Mouse (Mus musculus) Patski (cell line): ENCODE results near the gene Slc12a4. TPM values are rescaled to one million over a fixed set of nuclear protein-coding genes. Genes with fewer than 3 reads are reported as not detected.
A peak's percentile ranks its signal among the peaks of the same experiment; 100 is the strongest.

Experiments
- ATAC-seq: fragments of 100-300 bp; one replicate; pipeline ENCODE4 v1.8.0; 2021
- CTCF ChIA-PET: fragments of 350-600 bp; sonication (Branson Sonifier 250); formaldehyde crosslinking; loops from one replicate; lab custom pipeline; 2022; ENCODE audit warnings: inconsistent platforms; lab: Charles Lee
- POLR2A ChIA-PET: fragments of 350-600 bp; sonication (Branson Sonifier 250); formaldehyde crosslinking; loops from one replicate; lab custom pipeline; 2022; ENCODE audit warnings: antibody characterized with exemption, inconsistent platforms; lab: Charles Lee
- DNase-seq: peaks from one replicate; pipeline ENCODE4 v3.0.0-alpha.2; 2011; ENCODE audit warnings: low read depth, low spot score
- H3K27me3 ChIP-seq: fragments of 371-371 bp; one replicate; pipeline ENCODE4 v1.5.1; 2021
- CTCF ChIP-seq: fragments of 100-300 bp; IDR thresholded peaks from one replicate; pipeline ENCODE4 v1.5.1; 2021
- in situ Hi-C: fragments of 300-500 bp; cut with MboI; formaldehyde crosslinking; loops from 3 replicates; pipeline ENCODE4 v1.11.1; 2018; ENCODE audit warnings: low pct_unique_long_range_greater_than_20kb, mixed read lengths
- polyA plus RNA-seq: library from polyadenylated mRNA; unstranded; gene quantifications from one replicate; pipeline ENCODE4 v1.2.3, GENCODE M21; 2021

The Slc12a4 gene
- polyA plus RNA-seq, 1 experiment from 2014 or later: 76.0 TPM

DNA sequence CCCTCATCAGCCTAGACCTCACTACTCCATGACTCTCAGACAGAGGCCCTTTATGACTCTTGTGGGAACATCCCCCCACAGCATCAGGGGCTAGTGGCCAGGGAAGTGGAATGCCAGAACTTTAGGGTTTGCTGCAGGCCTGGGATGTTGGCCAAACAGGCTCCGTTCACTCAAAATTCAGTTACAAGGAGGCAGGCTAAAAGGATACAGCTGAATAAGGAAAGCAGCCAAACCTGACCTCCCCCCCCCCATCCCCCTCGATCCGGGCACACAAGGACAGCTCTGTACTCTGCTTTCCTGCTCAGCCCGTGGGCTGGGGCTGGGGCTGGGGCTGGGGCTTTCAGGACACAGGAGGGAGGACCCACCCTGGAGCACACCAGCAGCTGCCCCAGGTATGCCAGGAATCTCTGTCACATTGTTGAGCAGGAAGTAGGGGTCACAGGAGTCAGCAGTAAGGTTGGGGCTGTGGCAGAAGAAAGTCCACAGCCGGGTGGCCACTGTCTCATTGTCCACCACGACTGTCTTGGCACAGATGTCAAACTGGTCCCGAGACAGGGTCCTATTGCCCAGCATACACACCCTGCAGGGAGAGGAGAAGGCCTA lies 14.7 kb downstream of the Slc12a4 start:
- ChIA-PET POLR2A (no interaction called here), CTCF (no interaction called here)
- no peak for TF ChIP-seq CTCF
- no peak for DNase-seq
- no peak for ATAC-seq
- in situ Hi-C loops: no loop called here
- H3K27me3 ChIP-seq: no peaks in the 10 kb centered on the region

DNA sequence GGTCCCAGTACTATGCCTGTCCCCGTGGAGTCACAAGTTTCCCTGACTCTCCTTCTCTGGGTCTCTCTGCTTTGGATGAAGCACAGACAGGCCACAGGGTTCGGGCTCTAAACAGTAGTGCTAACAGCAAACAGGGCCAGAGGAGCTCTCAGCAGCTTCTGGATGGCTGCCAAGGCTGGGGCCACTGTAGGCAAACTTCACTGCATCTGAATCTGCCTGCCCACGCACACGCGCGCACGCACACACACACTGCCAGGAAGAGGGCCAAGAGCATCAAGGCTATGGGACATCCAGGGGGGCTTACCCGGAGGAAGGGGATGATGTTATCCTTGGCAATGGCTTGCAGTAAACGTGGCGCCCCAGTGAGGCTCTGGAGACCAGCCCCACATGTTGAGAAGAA lies 16.5 kb downstream of the Slc12a4 start:
- POLR2A ChIA-PET: no interaction called here
- ATAC-seq (no peak), DNase-seq (no peak)
- in situ Hi-C loops: no loop called here
- no peak for TF ChIP-seq CTCF
- H3K27me3 ChIP-seq: no peaks in the 10 kb centered on the region
- CTCF ChIA-PET: interaction anchor here (1.4 kb wide), 1 partner anchor 19 kb away, joined by 3 read pairs; no protein-coding TSS in a partner anchor

DNA sequence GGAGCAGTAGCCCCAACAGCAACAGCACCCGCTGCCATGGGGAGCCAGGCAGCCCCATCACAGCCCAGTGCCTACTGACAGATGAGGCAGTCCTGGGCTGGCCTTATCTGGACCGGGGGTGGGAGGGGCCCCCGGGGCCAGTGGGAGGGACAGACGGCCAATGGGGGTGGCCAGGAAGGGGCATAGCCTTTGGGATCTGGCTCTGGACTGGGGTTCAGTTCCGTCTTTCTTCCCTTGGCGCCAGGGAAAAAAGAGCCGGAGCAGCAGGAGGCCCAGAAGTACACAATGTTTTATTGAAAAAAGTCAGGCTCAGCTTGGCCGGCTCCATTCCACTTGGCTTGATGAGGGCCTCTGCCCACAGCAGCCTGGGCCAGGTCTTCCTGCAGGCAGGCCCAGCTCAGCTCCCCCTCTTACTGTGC lies 22.6 kb downstream of the Slc12a4 start, which contains the start of gene Lcat:
Gene Lcat, minus strand, starts transcription at position 62 of the 419 bp plus-strand sequence.
- in situ Hi-C loops: no loop called here
- POLR2A ChIA-PET: no interaction called here
- H3K27me3 ChIP-seq: no peaks in the 10 kb centered on the region
- no peak for TF ChIP-seq CTCF
- CTCF ChIA-PET: interaction anchor here (1.3 kb wide), 1 partner anchor 12 kb away, joined by 4 read pairs; no protein-coding TSS in a partner anchor
- ATAC-seq: no peak
- no peak for DNase-seq

DNA sequence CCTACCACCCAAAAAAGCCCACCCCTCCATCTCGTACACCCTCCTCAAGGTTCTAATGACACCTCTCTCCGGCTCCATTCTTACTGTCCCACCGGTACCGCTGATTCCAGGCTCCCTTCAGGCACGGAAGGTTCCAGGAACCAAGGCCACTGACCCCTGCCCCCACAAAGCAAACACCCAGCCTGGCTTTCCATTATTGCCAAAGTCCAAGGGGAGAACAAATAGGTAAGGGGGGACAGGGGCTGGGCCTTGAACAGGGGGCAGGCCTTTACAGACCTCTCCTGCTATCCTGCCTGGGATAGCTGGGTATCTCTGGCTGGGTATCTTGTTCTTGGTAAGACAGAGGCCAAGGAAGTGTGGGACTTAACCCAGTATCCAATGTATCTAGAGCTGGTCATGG lies 23.4 kb downstream of the Slc12a4 start:
- DNase-seq: no peak
- ATAC-seq: no peak
- ChIA-PET POLR2A (no interaction called here), CTCF (interaction anchor here (1.3 kb wide), 1 partner anchor 13 kb away, joined by 4 read pairs; no protein-coding TSS in a partner anchor)
- TF ChIP-seq CTCF: no peak
- H3K27me3 ChIP-seq: no peaks in the 10 kb centered on the region
- in situ Hi-C loops: no loop called here

DNA sequence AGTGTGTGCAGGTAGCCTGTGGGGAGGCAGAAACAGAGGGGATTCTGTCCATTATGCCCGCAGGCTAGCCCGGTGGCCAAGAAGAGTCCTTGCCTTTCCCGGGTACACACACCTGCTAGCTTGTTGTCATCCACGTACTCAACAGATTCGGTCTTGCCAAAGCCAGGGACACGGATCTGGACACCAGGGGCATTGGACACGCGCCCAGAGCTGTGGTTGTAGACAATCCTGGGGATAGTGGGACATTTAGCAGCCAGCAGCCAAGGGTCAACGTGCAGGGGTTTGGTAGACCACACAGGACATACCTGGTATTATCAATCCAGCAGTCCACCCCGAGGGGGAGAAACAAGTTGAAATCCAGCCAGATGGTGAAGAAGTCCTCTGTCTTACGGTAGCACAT lies 23.9 kb downstream of the Slc12a4 start:
- CTCF ChIA-PET: interaction anchor here (1.3 kb wide), 1 partner anchor 13 kb away, joined by 4 read pairs; no protein-coding TSS in a partner anchor
- H3K27me3 ChIP-seq: no peaks in the 10 kb centered on the region
- DNase-seq: no peak
- no peak for TF ChIP-seq CTCF
- POLR2A ChIA-PET: no interaction called here
- ATAC-seq: no peak
- in situ Hi-C loops: no loop called here

DNA sequence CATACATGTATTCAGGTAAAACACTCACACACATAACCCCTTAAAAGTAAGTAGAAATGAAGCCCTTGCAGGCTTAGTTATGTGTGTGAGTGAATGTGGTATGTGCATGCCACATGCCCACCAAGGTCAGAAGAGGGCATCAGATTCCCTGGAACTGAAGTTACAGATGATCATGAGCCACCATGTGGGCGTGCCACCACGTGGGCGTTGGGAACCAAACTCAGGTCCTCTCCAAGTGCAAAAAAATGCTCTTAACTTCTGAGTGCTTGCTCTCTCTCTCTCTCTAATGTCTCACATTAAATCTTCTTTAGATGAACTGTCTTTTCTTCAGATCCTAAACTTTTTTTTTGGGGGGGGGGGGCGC lies 27.6 kb downstream of the Slc12a4 start, which contains the start of gene Psmb10:
Gene Psmb10, minus strand, starts transcription at position 139 of the 364 bp plus-strand sequence.
- no peak for TF ChIP-seq CTCF
- no peak for DNase-seq
- POLR2A ChIA-PET: interaction anchor here (0.6 to 1.0 kb wide), 5 partner anchors 9 to 341 kb away, joined by 3 to 6 read pairs (median 3); no protein-coding TSS in a partner anchor
- CTCF ChIA-PET: interaction anchor here (0.6 to 1.0 kb wide), 3 partner anchors 9 to 26 kb away, joined by 3 read pairs; no protein-coding TSS in a partner anchor
- no peaks in the 10 kb centered on the region for H3K27me3 ChIP-seq
- in situ Hi-C loops: loop anchor here (5.0 to 10.0 kb wide), 2 partner anchors 106 to 223 kb away; no protein-coding TSS in a partner anchor
- no peak for ATAC-seq

DNA sequence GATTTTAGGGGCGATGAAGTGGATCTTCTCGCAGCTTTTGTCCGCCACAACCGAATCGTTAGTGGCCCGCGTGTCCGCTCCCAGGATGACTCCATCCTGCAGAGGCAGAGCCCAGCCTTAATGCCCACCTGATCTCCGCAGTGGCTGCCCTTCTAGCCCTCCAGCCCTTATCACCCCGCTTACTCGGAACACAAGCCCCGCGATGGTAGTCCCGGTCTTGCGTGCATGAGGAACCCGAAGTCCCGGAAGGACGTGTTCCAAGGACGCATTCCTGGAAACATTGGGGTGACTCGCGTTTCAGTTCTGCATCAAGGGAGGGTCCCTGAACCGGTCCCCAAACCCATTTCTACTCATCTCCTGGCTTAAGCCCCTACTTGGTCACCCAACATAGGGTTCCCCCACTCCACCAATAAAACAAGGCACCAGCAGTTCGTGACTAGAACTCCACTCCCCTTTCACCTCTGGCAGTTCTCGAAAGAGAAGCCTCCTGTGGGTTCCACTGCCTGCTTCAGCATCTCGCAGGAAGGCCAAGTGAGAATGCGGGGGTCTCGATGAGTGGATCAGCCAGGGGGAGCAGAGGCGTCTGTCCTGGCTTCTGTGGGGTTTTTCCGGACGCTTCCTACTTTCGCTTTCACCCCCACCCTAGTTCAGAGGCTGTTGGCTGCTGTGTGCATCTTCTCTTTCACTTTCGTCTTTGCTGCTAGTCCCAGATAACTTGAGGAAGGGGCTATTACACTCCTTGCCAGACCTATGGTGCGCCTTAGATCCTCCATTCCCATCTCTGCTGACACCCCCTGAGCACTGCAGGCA lies 28.2 kb downstream of the Slc12a4 start:
- CTCF ChIA-PET: interaction anchor here (0.6 to 1.0 kb wide), 2 partner anchors 10 to 21 kb away, joined by 3 read pairs; no protein-coding TSS in a partner anchor
- in situ Hi-C loops: loop anchor here (5.0 to 10.0 kb wide), 2 partner anchors 105 to 223 kb away; no protein-coding TSS in a partner anchor
- ATAC-seq: peak; percentile 2

DNA sequence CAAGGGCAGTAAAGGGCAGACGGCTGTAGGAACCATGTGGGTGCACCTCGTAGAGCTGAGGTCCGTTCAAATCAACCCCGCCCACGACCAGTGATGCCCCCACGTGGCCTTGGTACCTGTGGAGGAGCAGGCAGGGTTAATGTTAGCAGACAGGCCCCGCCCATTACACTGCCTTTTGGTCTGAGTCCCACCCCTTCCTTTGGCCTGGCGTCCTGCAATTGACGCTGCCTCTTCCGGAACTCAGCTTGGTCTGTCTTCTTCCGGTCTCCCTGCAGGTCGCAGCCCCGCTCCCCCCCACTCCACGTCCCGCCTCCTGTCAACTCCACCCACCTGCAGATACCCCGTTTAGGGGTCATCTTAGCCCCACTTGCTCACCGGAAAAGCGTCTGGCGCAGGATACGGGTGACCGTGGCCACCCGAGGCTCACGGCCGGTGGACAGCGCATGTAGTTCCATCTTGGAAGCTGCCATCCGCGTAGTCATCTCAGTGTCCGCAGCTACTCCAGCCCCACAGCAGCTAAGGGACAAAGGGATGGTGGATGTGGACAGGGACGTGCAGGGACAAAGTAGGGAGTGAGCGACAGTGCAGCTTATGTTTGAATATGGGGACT lies 28.9 kb downstream of the Slc12a4 start:
- TF ChIP-seq CTCF: no peak
- in situ Hi-C loops: loop anchor here (5.0 to 10.0 kb wide), 2 partner anchors 105 to 222 kb away; no protein-coding TSS in a partner anchor
- H3K27me3 ChIP-seq: no peaks in the 10 kb centered on the region

More for the DNA sequence above, 28.2 kb downstream of the Slc12a4 start:
- POLR2A ChIA-PET: interaction anchor here (0.5 to 1.2 kb wide), 4 partner anchors 8 to 107 kb away, joined by 3 to 4 read pairs (median 3); no protein-coding TSS in a partner anchor
- DNase-seq: no peak
- TF ChIP-seq CTCF: no peak
- no peaks in the 10 kb centered on the region for H3K27me3 ChIP-seq

DNA sequence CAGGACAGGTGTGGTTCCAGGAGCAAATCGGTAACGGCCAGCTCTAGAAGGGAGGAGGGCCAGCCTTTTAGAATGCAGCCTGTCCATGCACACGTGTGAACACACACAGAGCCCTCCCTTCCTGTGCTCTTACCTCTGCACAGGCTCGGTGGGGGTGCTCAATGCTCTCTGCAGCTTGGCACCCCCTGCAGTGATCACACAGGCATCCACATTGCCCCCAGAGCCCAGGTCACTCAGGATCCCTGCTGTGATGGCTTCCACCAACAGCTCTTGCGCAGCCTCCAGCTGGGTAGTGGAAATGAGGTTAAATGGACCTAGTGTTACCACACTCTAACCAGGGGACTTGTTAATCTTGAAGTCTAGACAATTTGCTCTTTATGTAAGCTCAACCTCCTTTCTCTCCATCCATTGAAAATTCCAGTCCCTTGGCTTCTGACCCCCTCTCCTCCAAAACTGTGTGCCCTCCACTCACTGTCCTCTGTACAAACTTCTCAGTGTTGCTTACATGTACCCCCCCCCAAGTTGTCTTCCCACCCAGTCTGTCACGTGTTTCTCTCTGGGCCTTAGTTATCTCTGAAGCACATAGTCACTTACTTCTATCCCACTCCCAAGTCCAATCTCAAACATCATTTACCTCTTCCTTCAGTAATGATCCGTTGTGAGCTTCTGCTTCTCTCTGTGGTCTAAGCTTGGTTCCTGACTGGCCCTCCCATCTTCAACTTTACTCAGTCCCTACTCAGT lies 29.9 kb downstream of the Slc12a4 start:
- CTCF ChIA-PET: interaction anchor here (1.0 to 1.5 kb wide), 3 partner anchors 23 to 102 kb away, joined by 3 to 4 read pairs (median 3); no protein-coding TSS in a partner anchor
- TF ChIP-seq CTCF: no peak
- DNase-seq: no peak

More for the DNA sequence above, 28.9 kb downstream of the Slc12a4 start:
- ChIA-PET POLR2A (interaction anchor here (0.5 to 1.2 kb wide), 5 partner anchors 9 to 108 kb away, joined by 3 to 4 read pairs (median 3); no protein-coding TSS in a partner anchor), CTCF (interaction anchor here (1.5 kb wide), 1 partner anchor 22 kb away, joined by 3 read pairs; no protein-coding TSS in a partner anchor)
- ATAC-seq (peak; percentile 77), DNase-seq (peak; percentile 69)

More for the DNA sequence above, 29.9 kb downstream of the Slc12a4 start:
- POLR2A ChIA-PET: interaction anchor here (0.7 to 1.0 kb wide), 2 partner anchors 18 to 48 kb away, joined by 3 read pairs; no protein-coding TSS in a partner anchor
- H3K27me3 ChIP-seq: no peaks in the 10 kb centered on the region
- ATAC-seq: no peak
- in situ Hi-C loops: loop anchor here (5.0 to 10.0 kb wide), 2 partner anchors 104 to 221 kb away; no protein-coding TSS in a partner anchor
